Mouse (Mus musculus) R1 (cell line): ENCODE measurements around the gene Gm49342.

Experiments used
- DNase-seq: peaks from one replicate; pipeline ENCODE4 v3.0.0-alpha.2; 2018; ENCODE audit warnings: low read depth, low spot score

Gm49342 gene

DNA sequence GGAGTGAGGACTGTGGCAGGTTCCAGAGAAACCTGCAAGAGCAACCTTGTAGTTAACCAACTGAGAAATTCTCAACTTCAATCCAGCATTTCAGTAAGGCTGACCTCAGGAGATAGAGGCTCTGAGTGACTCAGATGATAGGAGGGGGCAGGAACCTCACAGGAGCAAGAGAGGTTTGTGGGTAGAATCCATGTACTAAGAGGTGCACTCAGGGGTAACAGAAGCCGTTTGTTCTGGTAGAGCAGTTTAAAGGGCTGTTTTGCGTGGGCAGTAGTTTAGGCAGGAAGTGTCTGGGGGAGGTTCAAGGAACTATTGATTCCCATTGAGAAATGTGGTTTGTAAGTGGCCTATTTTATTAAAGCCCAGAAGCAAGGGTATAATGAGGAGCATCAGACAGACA, 36.9 kb downstream of the Gm49342 start:
- DNase-seq: peak; percentile 56

- DNase-seq: peak; percentile 4
Observed at GRCm38 (mm10) chr14:50981837-50982236, 37.5 kb downstream of the Gm49342 start.

DNA sequence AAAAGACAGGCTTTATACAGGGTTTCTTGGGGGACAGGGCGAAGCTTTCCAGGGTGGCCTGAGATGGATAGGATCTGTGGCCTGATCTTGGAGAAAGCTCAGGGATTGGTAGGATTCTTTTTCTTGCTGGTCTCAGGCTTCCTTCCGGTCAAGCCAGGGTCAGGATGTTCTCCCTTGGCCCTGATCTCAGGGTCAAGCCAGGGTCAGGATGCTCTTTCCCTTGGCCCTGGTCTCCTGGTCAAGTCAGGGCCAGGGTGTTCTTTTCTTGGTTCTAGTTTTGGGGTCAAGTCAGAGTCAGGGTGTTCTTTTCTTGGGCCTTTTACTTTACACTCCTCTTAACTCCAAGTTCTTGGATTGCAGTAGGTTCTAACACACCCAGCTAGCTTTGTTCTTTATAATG, 43.4 kb downstream of the Gm49342 start:
- no peak for DNase-seq

GRCm38 (mm10) chr14:50991037-50991436, 46.7 kb downstream of the Gm49342 start:
- DNase-seq: no peak

DNA sequence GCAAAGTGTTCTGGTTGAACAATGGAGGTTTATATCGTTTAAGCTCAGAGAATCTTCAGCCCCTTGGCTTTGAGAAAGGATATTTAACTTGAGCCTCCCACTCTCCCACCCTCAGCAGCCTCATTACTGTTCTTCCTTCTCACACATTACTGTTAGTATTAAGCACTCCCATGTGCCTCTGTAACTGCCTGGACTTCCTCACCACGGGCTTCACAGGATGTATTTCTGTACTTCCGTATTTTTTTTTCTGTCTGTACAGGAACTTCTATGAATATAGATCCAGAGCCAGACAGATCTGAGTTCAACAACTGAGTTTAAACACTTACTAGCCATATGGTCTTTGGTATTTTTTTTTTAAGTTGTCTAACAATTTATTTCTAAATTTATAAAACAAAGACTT, 52.8 kb downstream of the Gm49342 start:
- no peak for DNase-seq

DNA sequence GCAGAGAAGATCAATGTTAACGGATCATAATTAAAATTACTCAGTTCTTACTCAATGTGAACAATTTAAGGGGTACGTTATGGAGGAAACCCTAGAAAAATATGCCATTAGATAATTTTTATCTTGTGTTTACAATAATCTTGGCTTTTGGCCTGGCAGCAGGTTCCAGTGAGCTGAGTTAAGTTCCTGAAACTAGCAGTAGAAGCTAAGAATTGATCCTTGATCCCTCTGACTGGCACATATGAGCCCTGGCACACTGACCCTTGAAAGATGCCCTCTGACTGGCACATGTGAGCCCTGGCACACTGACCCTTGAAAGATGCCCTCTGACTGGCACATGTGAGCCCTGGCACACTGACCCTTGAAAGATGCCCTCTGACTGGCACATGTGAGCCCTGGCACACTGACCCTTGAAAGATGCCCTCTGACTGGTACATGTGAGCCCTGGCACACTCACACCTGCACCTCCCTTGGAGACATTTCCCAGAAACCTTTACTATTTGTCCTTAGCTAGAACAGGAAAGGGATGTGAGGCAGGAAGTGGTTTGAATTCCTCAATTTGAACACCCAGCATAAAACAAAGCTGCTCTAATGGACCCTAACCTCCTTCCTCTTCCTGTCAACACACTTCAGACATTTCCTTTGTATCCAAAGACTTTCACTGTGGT, 53.8 kb downstream of the Gm49342 start:
- peak; percentile 47 for DNase-seq

GRCm38 (mm10) chr14:51007152-51007801, 63.0 kb downstream of the Gm49342 start, which contains the start of gene Rnase10:
Gene Rnase10, plus strand, starts transcription at chr14:51007751.
- DNase-seq: no peak

- DNase-seq: no peak
Observed at GRCm38 (mm10) chr14:51007914-51008713, 63.8 kb downstream of the Gm49342 start.

DNA sequence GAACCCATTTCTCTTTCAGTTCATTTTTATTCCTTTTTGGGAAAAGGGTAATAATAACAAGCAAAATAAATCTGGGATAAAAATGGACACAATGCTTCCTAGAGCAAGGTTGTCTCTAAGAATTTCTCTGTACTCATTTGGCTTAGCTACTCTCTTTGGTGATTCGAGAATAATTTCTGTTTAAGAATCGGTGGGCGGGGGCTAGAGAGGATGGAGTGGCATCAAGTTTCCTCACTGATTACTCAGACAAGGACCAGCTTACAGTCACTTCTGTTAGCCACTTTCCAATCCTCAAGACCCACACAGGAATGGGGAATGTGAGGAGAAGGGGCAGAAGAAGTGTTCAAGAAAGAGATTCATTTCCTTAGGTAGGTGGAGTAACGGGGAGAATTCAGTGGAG, 64.5 kb downstream of the Gm49342 start:
- no peak for DNase-seq

DNA sequence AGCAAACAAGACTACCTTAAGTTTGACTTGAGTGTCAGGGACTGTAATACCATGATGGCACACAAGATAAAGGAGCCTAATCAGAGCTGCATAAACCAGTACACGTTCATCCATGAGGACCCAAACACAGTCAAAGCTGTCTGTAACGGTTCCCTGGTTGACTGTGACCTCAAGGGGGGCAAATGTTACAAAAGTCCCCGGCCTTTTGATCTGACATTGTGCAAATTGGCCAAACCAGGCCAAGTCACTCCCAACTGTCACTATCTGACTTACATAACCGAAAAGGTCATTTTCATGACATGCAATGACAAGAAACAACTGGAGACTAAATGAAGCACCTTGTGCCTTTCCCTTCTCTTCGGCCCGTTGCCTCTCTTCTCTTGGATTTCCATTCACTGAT, 65.3 kb downstream of the Gm49342 start:
- no peak for DNase-seq
